Mouse (Mus musculus) liver, embryonic 12.5 days (tissue): ENCODE data around the gene Zfp513. TPM values are rescaled to one million over a fixed set of nuclear protein-coding genes. Genes with fewer than 3 reads are reported as not detected.

Experiments used
- ATAC-seq: fragments of 200-750 bp; cut with Nextera tagmentation; 2 replicates; pipeline ENCODE4 v1.8.0; 2017; ENCODE audit warnings: moderate number of reproducible peaks, mild to moderate bottlenecking, moderate library complexity
- H3K27ac ChIP-seq: fragments of 300-500 bp; sonication (generic); 2 replicates; pipeline ENCODE4 v1.5.1; 2016; ENCODE audit warnings: mild to moderate bottlenecking
- H3K27me3 ChIP-seq: fragments of 300-500 bp; sonication (generic); replicated peaks from 2 replicates; pipeline ENCODE4 v1.6.1; 2016; ENCODE audit warnings: mild to moderate bottlenecking, moderate library complexity
- H3K36me3 ChIP-seq: fragments of 300-500 bp; sonication (generic); 2 replicates; pipeline ENCODE4 v1.6.1; 2016; ENCODE audit warnings: mild to moderate bottlenecking, moderate library complexity
- H3K4me1 ChIP-seq: fragments of 300-500 bp; sonication (generic); 2 replicates; pipeline ENCODE4 v1.6.1; 2016
- H3K4me2 ChIP-seq: fragments of 300-500 bp; sonication (generic); 2 replicates; pipeline ENCODE4 v1.6.1; 2016; ENCODE audit warnings: mild to moderate bottlenecking, moderate library complexity
- H3K4me3 ChIP-seq: fragments of 300-500 bp; sonication (generic); 2 replicates; pipeline ENCODE4 v1.5.1; 2016; ENCODE audit warnings: mild to moderate bottlenecking, moderate library complexity
- H3K9ac ChIP-seq: fragments of 300-500 bp; sonication (generic); 2 replicates; pipeline ENCODE4 v1.6.1; 2016; ENCODE audit warnings: mild to moderate bottlenecking, moderate library complexity
- H3K9me3 ChIP-seq: fragments of 300-500 bp; sonication (generic); replicated peaks from 2 replicates; pipeline ENCODE4 v1.6.1; 2016; ENCODE audit warnings: mild to moderate bottlenecking, moderate library complexity
- WGBS: fragments of 180-500 bp; shearing (Covaris S2); methylation state at CpG from one replicate; pipeline ENCODE4 v1.1.7; 2016; ENCODE audit not compliant: insufficient replicate concordance; 5-methylcytosine and 5-hydroxymethylcytosine counted together
- polyA plus RNA-seq: library from polyadenylated mRNA; unstranded; fragments of >200 nt; fragmentation: Nextera tagmentation; extraction: Ambion mirVana; gene quantifications from 2 replicates; pipeline ENCODE4 v1.2.1, GENCODE M21; 2016

The Zfp513 gene
- polyA plus RNA-seq, 1 experiment from 2014 or later, result 4.5 TPM

- WGBS, result 66% methylated on average over 4 of the region's 4 CpGs
- Histone ChIP-seq H3K9me3 (no peaks in the 10 kb centered on the region), H3K36me3 (peaks cover 51% of the 10 kb centered on the region), H3K4me2 (no peak overlapping the region), H3K9ac (no peak overlapping the region), H3K27ac (no peak overlapping the region), H3K4me3 (no peak overlapping the region), H3K4me1 (peaks cover 36% of the 10 kb centered on the region), H3K27me3 (no peaks in the 10 kb centered on the region)
- no peak for ATAC-seq
Measured at GRCm38 (mm10) chr5:31188223-31188840, 13.8 kb downstream of the Zfp513 start.

GRCm38 (mm10) chr5:31183678-31184077, 18.4 kb downstream of the Zfp513 start:
- Histone ChIP-seq H3K4me1 (peaks cover 52% of the 10 kb centered on the region), H3K9me3 (no peaks in the 10 kb centered on the region), H3K27me3 (no peaks in the 10 kb centered on the region), H3K4me3 (no peak overlapping the region), H3K27ac (peak overlapping the region; percentile 83), H3K36me3 (peaks cover 23% of the 10 kb centered on the region), H3K9ac (0 out of 2 replicates have a peak overlapping the region, but pooled peaks have one; percentile 19), H3K4me2 (peak overlapping the region; percentile 37)
- peak; percentile 58 for ATAC-seq
- WGBS, result 16% methylated on average over 4 of the region's 4 CpGs

GRCm38 (mm10) chr5:31181183-31181770, 20.8 kb downstream of the Zfp513 start:
- H3K4me1 ChIP-seq, result peaks cover 75% of the 10 kb centered on the region

GRCm38 (mm10) chr5:31179766-31180630, 22.1 kb downstream of the Zfp513 start, which contains the start of the genes Gm29609 and Gtf3c2:
Gene Gm29609, minus strand, starts transcription at chr5:31179911.
Gene Gtf3c2, minus strand, starts transcription at chr5:31180144.
- ATAC-seq, result peak; percentile 89
- 1% methylated on average over 59 of the region's 59 CpGs for WGBS
- H3K4me1 ChIP-seq, result peaks cover 70% of the 10 kb centered on the region

More at GRCm38 (mm10) chr5:31181183-31181770, 20.8 kb downstream of the Zfp513 start:
- 89% methylated on average over 9 of the region's 9 CpGs for WGBS
- Histone ChIP-seq H3K36me3 (peaks cover 18% of the 10 kb centered on the region), H3K9ac (no peak overlapping the region), H3K4me3 (0 out of 2 replicates have a peak overlapping the region, but pooled peaks have one; percentile 83), H3K4me2 (peak overlapping the region; percentile 80), H3K27me3 (no peaks in the 10 kb centered on the region), H3K27ac (0 out of 2 replicates have a peak overlapping the region, but pooled peaks have one; percentile 32), H3K9me3 (no peaks in the 10 kb centered on the region)
- no peak for ATAC-seq

GRCm38 (mm10) chr5:31179301-31179765, 22.8 kb downstream of the Zfp513 start:
- Histone ChIP-seq H3K4me3 (peak overlapping the region; percentile 83), H3K27ac (peak overlapping the region; percentile 97), H3K9me3 (no peaks in the 10 kb centered on the region), H3K4me2 (peak overlapping the region; percentile 80), H3K4me1 (peaks cover 64% of the 10 kb centered on the region), H3K9ac (peak overlapping the region; percentile 85), H3K36me3 (peaks cover 32% of the 10 kb centered on the region), H3K27me3 (no peaks in the 10 kb centered on the region)
- peak; percentile 46 for ATAC-seq
- WGBS, result 1% methylated on average over 25 of the region's 25 CpGs

More at GRCm38 (mm10) chr5:31179766-31180630, 22.1 kb downstream of the Zfp513 start, which contains the start of the genes Gm29609 and Gtf3c2:
- H3K9ac ChIP-seq, result peak within 1 kb of the TSS; percentile 85
- H3K9me3 ChIP-seq, result no peaks in the 10 kb centered on the region
- peak within 1 kb of the TSS; percentile 80 for H3K4me2 ChIP-seq
- H3K27ac ChIP-seq, result peak within 1 kb of the TSS; percentile 97
- no peaks in the 10 kb centered on the region for H3K27me3 ChIP-seq
- peak within 1 kb of the TSS; percentile 83 for H3K4me3 ChIP-seq
- H3K36me3 ChIP-seq, result peaks cover 25% of the 10 kb centered on the region

- H3K9ac ChIP-seq, result no peak overlapping the region
- peaks cover 21% of the 10 kb centered on the region for H3K4me1 ChIP-seq
- 90% methylated on average over 4 of the region's 4 CpGs for WGBS
- no peaks in the 10 kb centered on the region for H3K9me3 ChIP-seq
- H3K27ac ChIP-seq, result no peak overlapping the region
- H3K4me2 ChIP-seq, result no peak overlapping the region
- H3K27me3 ChIP-seq, result no peaks in the 10 kb centered on the region
- no peak for ATAC-seq
- peaks cover 98% of the 10 kb centered on the region for H3K36me3 ChIP-seq
- H3K4me3 ChIP-seq, result no peak overlapping the region
Measured at GRCm38 (mm10) chr5:31168630-31169029, 33.5 kb downstream of the Zfp513 start.

GRCm38 (mm10) chr5:31164878-31165277, 37.2 kb downstream of the Zfp513 start:
- H3K4me2 ChIP-seq, result peak overlapping the region; percentile 19
- H3K9ac ChIP-seq, result no peak overlapping the region; the same call in 1 of the 2 replicates
- no peaks in the 10 kb centered on the region for H3K9me3 ChIP-seq
- H3K27me3 ChIP-seq, result no peaks in the 10 kb centered on the region
- ATAC-seq, result peak; percentile 81
- H3K4me1 ChIP-seq, result peaks cover 36% of the 10 kb centered on the region
- peak overlapping the region; percentile 50; the same call in 1 of the 2 replicates for H3K27ac ChIP-seq
- 38% methylated on average over 1 of the region's 1 CpGs for WGBS
- H3K4me3 ChIP-seq, result no peak overlapping the region
- peaks cover 98% of the 10 kb centered on the region for H3K36me3 ChIP-seq

GRCm38 (mm10) chr5:31162462-31162861, 39.6 kb downstream of the Zfp513 start:
- Histone ChIP-seq H3K4me2 (no peak overlapping the region), H3K4me1 (peaks cover 36% of the 10 kb centered on the region), H3K36me3 (peaks cover 98% of the 10 kb centered on the region), H3K27ac (no peak overlapping the region), H3K9ac (no peak overlapping the region), H3K4me3 (no peak overlapping the region), H3K9me3 (no peaks in the 10 kb centered on the region), H3K27me3 (no peaks in the 10 kb centered on the region)
- peak; percentile 65; the same call in 1 of the 2 replicates for ATAC-seq

GRCm38 (mm10) chr5:31154152-31154553, 48.0 kb downstream of the Zfp513 start, which contains the start of gene Mpv17:
Gene Mpv17, minus strand, starts transcription at chr5:31154251.
- H3K27me3 ChIP-seq, result no peaks in the 10 kb centered on the region
- peaks cover 19% of the 10 kb centered on the region for H3K4me1 ChIP-seq
- H3K4me3 ChIP-seq, result peak within 1 kb of the TSS; percentile 72
- peak within 1 kb of the TSS; percentile 69 for H3K27ac ChIP-seq
- peak; percentile 91 for ATAC-seq
- H3K36me3 ChIP-seq, result peaks cover 46% of the 10 kb centered on the region
- peak within 1 kb of the TSS; percentile 74 for H3K9ac ChIP-seq
- peak within 1 kb of the TSS; percentile 84 for H3K4me2 ChIP-seq
- 2% methylated on average over 19 of the region's 19 CpGs for WGBS
- H3K9me3 ChIP-seq, result no peaks in the 10 kb centered on the region

GRCm38 (mm10) chr5:31153516-31154151, 48.5 kb downstream of the Zfp513 start:
- H3K4me1 ChIP-seq, result peaks cover 19% of the 10 kb centered on the region
- no peaks in the 10 kb centered on the region for H3K27me3 ChIP-seq
- peak overlapping the region; percentile 69 for H3K27ac ChIP-seq
- H3K4me2 ChIP-seq, result peak overlapping the region; percentile 84
- H3K9ac ChIP-seq, result peak overlapping the region; percentile 74
- 33% methylated on average over 6 of the region's 6 CpGs for WGBS
- ATAC-seq, result peak; percentile 19
- peak overlapping the region; percentile 72 for H3K4me3 ChIP-seq
- peaks cover 42% of the 10 kb centered on the region for H3K36me3 ChIP-seq
- no peaks in the 10 kb centered on the region for H3K9me3 ChIP-seq

GRCm38 (mm10) chr5:31151746-31152145, 50.4 kb downstream of the Zfp513 start:
- no peaks in the 10 kb centered on the region for H3K9me3 ChIP-seq
- peaks cover 19% of the 10 kb centered on the region for H3K4me1 ChIP-seq
- no peak overlapping the region for H3K4me2 ChIP-seq
- no peak for ATAC-seq
- H3K9ac ChIP-seq, result no peak overlapping the region
- H3K4me3 ChIP-seq, result no peak overlapping the region
- 59% methylated on average over 3 of the region's 3 CpGs for WGBS
- H3K27me3 ChIP-seq, result no peaks in the 10 kb centered on the region
- peaks cover 25% of the 10 kb centered on the region for H3K36me3 ChIP-seq
- no peak overlapping the region for H3K27ac ChIP-seq
